Mouse (Mus musculus) frontal cortex, adult (tissue): ENCODE data around the gene Prl2c2.
"Not testable (repeated sequence)": the region's sequence is repeated elsewhere in the genome, so short reads cannot be mapped to it uniquely, and the experiment has no call there.

ENCODE experiments used
- ATAC-seq: cut with Nextera tagmentation; 2 replicates; pipeline ENCODE4 v1.9.2; 2017; ENCODE audit warnings: mild to moderate bottlenecking, moderate library complexity, mixed read lengths; ENCODE audit not compliant: low TSS enrichment

Prl2c2 gene

GRCm38 (mm10) chr13:13005283-13005682 lies at the start of gene Prl2c2:
Gene Prl2c2, minus strand, starts transcription at chr13:13005383.
- not testable (repeated sequence) for ATAC-seq

GRCm38 (mm10) chr13:13025872-13026271 lies 20.7 kb upstream of the Prl2c2 start:
- ATAC-seq = not testable (repeated sequence)

GRCm38 (mm10) chr13:13013993-13014549 lies 8.9 kb upstream of the Prl2c2 start:
- ATAC-seq = not testable (repeated sequence)
